Mouse (Mus musculus): ENCODE results near the gene Lats2.

GRCm38 (mm10) chr14:57706760-57707099, 51.5 kb downstream of the Lats2 start:
- no peak for TF ChIP-seq CTCF (IDR thresholded peaks at IDR 0.05; ENCODE audit: low read depth)
- TF ChIP-seq EP300 (optimal IDR thresholded peaks at IDR 0.05) = no peak

All from stomach, postnatal 0 days (tissue).